Mouse (Mus musculus) ES-E14 (cell line): ENCODE measurements around the gene Gtf3c5. TPM values are rescaled to one million over a fixed set of nuclear protein-coding genes. Genes with fewer than 3 reads are reported as not detected.

Experiments
- DNase-seq: peaks from one replicate; pipeline ENCODE4 v3.0.0-alpha.2; 2013; ENCODE audit warnings: low read depth, low spot score
- H3K27ac ChIP-seq: 2 replicates; pipeline ENCODE4 v1.5.1; 2012; ENCODE audit warnings: low read depth, mild to moderate bottlenecking, low read length, moderate library complexity, mixed read lengths; ENCODE audit not compliant: poor library complexity, insufficient read depth, severe bottlenecking
- H3K36me3 ChIP-seq: 2 replicates; pipeline ENCODE4 v1.6.1; 2012; ENCODE audit warnings: mild to moderate bottlenecking, low read length, moderate library complexity, mixed read lengths; ENCODE audit not compliant: control insufficient read depth, poor library complexity, insufficient read depth, severe bottlenecking
- H3K4me1 ChIP-seq, 2 experiments: fragments of 150-350 bp in 1 of 2; sonication (generic) in 1 of 2; 2 replicates each; pipeline ENCODE4 v1.6.1; 2012; ENCODE audit warnings: low read length in 2 of 2, mild to moderate bottlenecking in 1 of 2, mixed read lengths in 1 of 2; ENCODE audit not compliant: control insufficient read depth in 2 of 2, insufficient read depth in 2 of 2, poor library complexity in 1 of 2
- H3K4me3 ChIP-seq, 2 experiments: fragments of 150-350 bp in 1 of 2; sonication (generic) in 1 of 2; 2 replicates each; pipeline ENCODE4 v1.5.1; 2012; ENCODE audit warnings: low read length in 2 of 2, low read depth in 1 of 2, mild to moderate bottlenecking in 1 of 2, mixed read lengths in 1 of 2; ENCODE audit not compliant: insufficient read depth in 1 of 2, poor library complexity in 1 of 2, severe bottlenecking in 1 of 2
- H3K9ac ChIP-seq: 2 replicates; pipeline ENCODE4 v1.6.1; 2012; ENCODE audit warnings: low read depth, mild to moderate bottlenecking, low read length, mixed read lengths; ENCODE audit not compliant: poor library complexity, insufficient read depth, severe bottlenecking
- H3K9me3 ChIP-seq: fragments of 150-350 bp; sonication (generic); 2 replicates; pipeline ENCODE4 v1.6.1; 2012; ENCODE audit warnings: low read depth, mild to moderate bottlenecking, low read length; ENCODE audit not compliant: control insufficient read depth, insufficient read depth
- CHD2 ChIP-seq: IDR thresholded peaks from 2 replicates; pipeline ENCODE4 v1.6.1; 2014; ENCODE audit warnings: mild to moderate bottlenecking, low read depth, low read length, inconsistent platforms
- HCFC1 ChIP-seq: IDR thresholded peaks from 2 replicates; pipeline ENCODE4 v1.6.1; 2012; ENCODE audit warnings: low read length, inconsistent platforms, borderline replicate concordance; ENCODE audit not compliant: insufficient read depth
- MAFK ChIP-seq: IDR thresholded peaks from 2 replicates; pipeline ENCODE4 v1.6.1; 2014; ENCODE audit warnings: mild to moderate bottlenecking, low read depth, low read length, inconsistent platforms; ENCODE audit not compliant: insufficient read depth
- ZC3H11A ChIP-seq: IDR thresholded peaks from 2 replicates; pipeline ENCODE4 v1.6.1; 2012; ENCODE audit warnings: low read depth, mild to moderate bottlenecking, inconsistent platforms, low read length, borderline replicate concordance
- ZNF384 ChIP-seq: IDR thresholded peaks from 2 replicates; pipeline ENCODE4 v1.6.1; 2012; ENCODE audit warnings: low read depth, low read length, inconsistent platforms
- in situ Hi-C, 2 experiments: fragments of 600-800 bp; cut with MboI; formaldehyde crosslinking; loops; one replicate each; pipeline ENCODE4 v1.15.1; 2025; ENCODE audit warnings: low sequenced_read_pairs in 2 of 2, inconsistent platforms in 1 of 2; ENCODE audit not compliant: unreplicated experiment in 2 of 2
- total RNA-seq: library from RNA; depleted of rRNA; stranded (reverse); fragments of 300-350 nt; gene quantifications from 2 replicates; pipeline ENCODE4 v1.2.3, GENCODE M21; 2012

Gene Gtf3c5
- total RNA-seq, 1 experiment, result 20.0 TPM

DNA sequence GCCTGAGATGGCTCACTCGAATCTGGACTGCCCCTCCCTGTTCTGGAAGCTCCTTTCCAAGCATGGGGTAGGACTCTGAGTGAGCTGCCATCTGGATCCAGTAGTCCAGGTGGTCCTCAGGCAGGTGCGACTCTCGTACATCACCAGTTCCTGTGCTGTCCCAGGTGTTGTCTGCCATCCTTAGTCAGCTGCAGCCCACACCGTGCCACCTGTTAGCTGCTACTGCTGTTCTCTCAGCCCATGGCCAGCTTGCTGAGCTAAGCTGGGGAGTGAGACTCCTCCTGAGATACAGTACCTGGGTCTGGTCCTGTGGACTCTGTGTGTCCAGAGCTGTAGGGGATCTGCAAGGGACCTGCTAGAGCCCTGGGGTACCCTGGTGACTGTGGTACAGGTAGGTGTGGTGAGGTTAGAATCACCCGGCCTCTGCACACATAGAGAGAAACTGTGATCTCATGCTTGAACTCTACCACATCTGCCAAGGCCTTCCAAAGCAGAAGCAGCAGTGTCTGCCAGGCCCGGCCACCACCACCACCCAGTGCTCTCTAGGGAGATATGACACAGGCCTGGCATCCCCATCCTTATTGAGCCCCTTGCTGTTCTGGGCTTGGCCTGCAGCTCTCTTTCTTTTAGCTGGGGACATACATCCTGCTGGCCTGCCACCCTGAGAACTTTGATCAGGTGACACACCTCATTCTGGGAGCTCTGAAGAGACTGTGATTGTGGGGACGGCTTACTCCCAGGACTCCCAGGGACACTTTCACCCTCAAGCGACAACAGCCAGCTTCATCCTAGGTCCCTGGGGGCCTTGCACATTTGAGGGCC lies 45.3 kb downstream of the Gtf3c5 start:
- in situ Hi-C loops, result no loop called here
- H3K9me3 ChIP-seq, result no peaks in the 10 kb centered on the region
- no peak overlapping the region for H3K27ac ChIP-seq
- no peak overlapping the region for H3K9ac ChIP-seq
- no peak overlapping the region for H3K4me3 ChIP-seq
- peaks cover 0 to 13% of the 10 kb centered on the region in 2 experiments; a peak in 1 of 4 replicates for H3K4me1 ChIP-seq
- no peaks in the 10 kb centered on the region; the same call in 1 of the 2 replicates for H3K36me3 ChIP-seq
- no peak for DNase-seq
- TF ChIP-seq ZNF384 (no peak), CHD2 (no peak), MAFK (no peak), ZC3H11A (no peak), HCFC1 (no peak)

DNA sequence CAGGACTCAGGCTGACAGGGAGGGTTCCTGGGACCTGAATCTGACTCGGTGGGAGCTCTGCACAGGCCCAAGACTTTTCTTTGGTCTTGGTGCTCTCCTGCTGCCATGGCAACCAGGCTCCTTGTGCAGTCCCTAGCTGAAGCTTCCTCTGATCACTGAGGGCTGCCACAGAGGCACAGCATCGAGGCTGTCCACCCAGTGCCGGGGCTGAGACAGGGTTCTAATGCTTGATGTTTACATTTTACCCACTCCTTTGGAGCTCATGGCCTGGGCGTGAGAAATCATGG lies 46.0 kb downstream of the Gtf3c5 start:
- TF ChIP-seq ZNF384 (no peak), CHD2 (no peak), ZC3H11A (no peak), MAFK (no peak), HCFC1 (no peak)
- H3K4me1 ChIP-seq, result peaks cover 2 to 15% of the 10 kb centered on the region in 2 experiments; a peak in 2 of 4 replicates
- H3K36me3 ChIP-seq, result no peaks in the 10 kb centered on the region; the same call in 1 of the 2 replicates
- no peak overlapping the region for H3K27ac ChIP-seq
- no peak overlapping the region for H3K4me3 ChIP-seq
- H3K9ac ChIP-seq, result no peak overlapping the region
- H3K9me3 ChIP-seq, result no peaks in the 10 kb centered on the region
- no peak for DNase-seq
- in situ Hi-C loops, result no loop called here

DNA sequence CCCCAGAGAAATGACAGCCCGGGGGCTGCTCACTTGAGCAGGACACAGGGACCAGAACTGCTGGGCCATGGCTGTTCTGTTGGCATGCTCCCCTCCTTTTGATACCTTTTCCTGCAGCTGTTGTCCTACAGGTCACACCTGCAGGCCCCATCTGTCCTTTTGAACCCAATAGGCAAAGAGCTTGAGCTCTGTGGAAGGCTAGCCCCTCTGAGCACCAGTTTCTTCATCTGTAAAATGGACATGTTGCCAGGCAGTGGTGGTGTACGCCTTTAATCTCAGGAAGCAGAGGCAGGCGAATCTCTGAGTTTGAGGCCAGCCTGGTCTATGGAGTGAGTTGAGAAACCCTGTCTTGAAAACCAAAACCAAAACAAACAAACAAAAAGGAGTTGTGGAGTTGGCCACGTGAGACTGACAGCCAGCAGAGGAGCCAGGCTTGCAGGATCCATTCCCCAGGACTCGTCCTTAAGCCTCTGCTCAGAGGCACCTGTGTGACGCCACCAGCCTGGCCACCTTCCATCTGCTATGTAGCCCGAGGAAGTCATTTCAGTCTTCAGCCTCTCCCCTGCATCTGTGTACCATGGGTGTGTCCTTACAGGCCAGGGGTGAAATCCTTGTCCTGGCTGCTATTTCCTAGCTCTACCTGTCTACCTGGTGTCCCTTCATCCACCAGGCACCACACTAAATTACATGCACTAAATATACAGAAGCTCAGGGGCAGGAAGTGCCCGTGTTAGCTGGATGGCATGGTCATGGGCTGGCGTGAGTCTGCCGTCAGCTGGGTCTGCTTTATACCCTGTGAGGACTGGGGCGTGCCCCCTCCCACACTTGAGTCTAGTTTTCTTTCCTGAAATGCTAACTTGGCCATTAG lies 46.6 kb downstream of the Gtf3c5 start:
- H3K4me3 ChIP-seq, result no peak overlapping the region
- TF ChIP-seq ZC3H11A (no peak), ZNF384 (no peak), CHD2 (no peak), HCFC1 (no peak), MAFK (no peak)
- DNase-seq, result no peak
- no peaks in the 10 kb centered on the region for H3K9me3 ChIP-seq
- in situ Hi-C loops, result no loop called here
- no peaks in the 10 kb centered on the region for H3K36me3 ChIP-seq
- peaks cover 2 to 15% of the 10 kb centered on the region in 2 experiments; a peak in 2 of 4 replicates for H3K4me1 ChIP-seq
- H3K27ac ChIP-seq, result no peak overlapping the region
- no peak overlapping the region for H3K9ac ChIP-seq

DNA sequence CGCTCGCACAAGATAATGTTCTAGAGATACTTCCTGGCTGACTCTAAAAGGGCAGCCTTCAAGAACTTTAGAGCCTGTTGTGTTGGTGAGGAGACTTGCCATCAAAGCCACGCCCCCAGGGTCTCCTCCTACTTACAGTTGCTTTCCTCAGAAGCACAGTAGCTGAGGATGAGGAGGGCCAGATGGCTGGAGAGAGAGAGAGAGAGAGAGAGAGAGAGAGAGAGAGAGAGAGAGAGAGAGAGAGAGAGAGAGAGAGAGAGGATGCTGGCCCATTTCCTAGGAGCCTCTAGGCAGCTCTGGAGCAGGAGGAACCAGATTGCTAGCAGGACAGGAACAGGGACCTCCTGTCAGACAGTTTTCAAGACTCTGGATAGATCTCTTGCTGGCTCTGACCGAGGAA lies 47.4 kb downstream of the Gtf3c5 start:
- no peak for TF ChIP-seq ZC3H11A
- H3K4me3 ChIP-seq, result no peak overlapping the region
- no peaks in the 10 kb centered on the region for H3K9me3 ChIP-seq
- peaks cover 2 to 15% of the 10 kb centered on the region in 2 experiments; a peak in 2 of 4 replicates for H3K4me1 ChIP-seq
- DNase-seq, result no peak
- no peak overlapping the region for H3K27ac ChIP-seq
- in situ Hi-C loops, result no loop called here
- no peak overlapping the region for H3K9ac ChIP-seq
- H3K36me3 ChIP-seq, result no peaks in the 10 kb centered on the region
